Mouse (Mus musculus) hindbrain, embryonic 14.5 days (tissue): ENCODE results near the gene Sestd1. TPM values are rescaled to one million over a fixed set of nuclear protein-coding genes. Genes with fewer than 3 reads are reported as not detected.

Experiments
- ATAC-seq: fragments of 200-750 bp; cut with Nextera tagmentation; 2 replicates; pipeline ENCODE4 v1.8.0; 2017; ENCODE audit warnings: moderate number of reproducible peaks, mild to moderate bottlenecking, moderate TSS enrichment, moderate library complexity; ENCODE audit not compliant: low FRiP score
- DNase-seq: peaks from one replicate; pipeline ENCODE4 v3.0.0-alpha.2; 2015; ENCODE audit warnings: low spot score
- H3K27ac ChIP-seq: fragments of 300-500 bp; sonication (generic); 2 replicates; pipeline ENCODE4 v1.5.1; 2014; ENCODE audit warnings: mild to moderate bottlenecking, moderate library complexity
- H3K27me3 ChIP-seq: fragments of 300-500 bp; sonication (generic); 2 replicates; pipeline ENCODE4 v1.6.1; 2014; ENCODE audit warnings: mild to moderate bottlenecking, low read length, mixed read lengths; ENCODE audit not compliant: control insufficient read depth, insufficient read depth
- H3K36me3 ChIP-seq: fragments of 300-500 bp; sonication (generic); replicated peaks from 2 replicates; pipeline ENCODE4 v1.6.1; 2014; ENCODE audit not compliant: control insufficient read depth, insufficient read depth
- H3K4me1 ChIP-seq: fragments of 300-500 bp; sonication (generic); replicated peaks from 2 replicates; pipeline ENCODE4 v1.6.1; 2014; ENCODE audit warnings: antibody characterized with exemption, low read length, mixed read lengths; ENCODE audit not compliant: control insufficient read depth, insufficient read depth
- H3K4me2 ChIP-seq: fragments of 300-500 bp; sonication (generic); replicated peaks from 2 replicates; pipeline ENCODE4 v1.6.1; 2014; ENCODE audit warnings: mild to moderate bottlenecking, moderate library complexity
- H3K4me3 ChIP-seq: fragments of 300-500 bp; sonication (generic); replicated peaks from 2 replicates; pipeline ENCODE4 v1.5.1; 2014; ENCODE audit warnings: mild to moderate bottlenecking, low read length
- H3K9ac ChIP-seq: fragments of 300-500 bp; sonication (generic); 2 replicates; pipeline ENCODE4 v1.6.1; 2014
- H3K9me3 ChIP-seq: fragments of 300-500 bp; sonication (generic); 2 replicates; pipeline ENCODE4 v1.6.1; 2016; ENCODE audit warnings: low read length; ENCODE audit not compliant: control insufficient read depth
- WGBS: fragments of 180-500 bp; shearing (Covaris S2); extraction: QIAGEN DNeasy Blood & Tissue Kit; methylation state at CpG from one replicate; pipeline ENCODE4 v1.1.7; 2014; 5-methylcytosine and 5-hydroxymethylcytosine counted together
- polyA plus RNA-seq: library from polyadenylated mRNA; unstranded; fragments of >200 nt; fragmentation: Nextera tagmentation; extraction: Ambion mirVana; gene quantifications from 2 replicates; pipeline ENCODE4 v1.2.1, GENCODE M21; 2014

The Sestd1 gene
- polyA plus RNA-seq, 1 experiment from 2014 or later = 51.7 TPM

- peaks cover 20% of the 10 kb centered on the region for H3K4me1 ChIP-seq
- H3K36me3 ChIP-seq = no peaks in the 10 kb centered on the region
- DNase-seq (no peak), ATAC-seq (no peak)
- no peak overlapping the region for H3K9ac ChIP-seq
- WGBS = 86% methylated on average over 6 of the region's 6 CpGs
- H3K27me3 ChIP-seq = no peaks in the 10 kb centered on the region
- no peak overlapping the region for H3K4me2 ChIP-seq
- no peak overlapping the region for H3K4me3 ChIP-seq
- no peaks in the 10 kb centered on the region for H3K9me3 ChIP-seq
- no peak overlapping the region for H3K27ac ChIP-seq
Observed at GRCm38 (mm10) chr2:77264550-77264949, 15.8 kb downstream of the Sestd1 start.

GRCm38 (mm10) chr2:77263477-77264435 is 16.6 kb downstream of the Sestd1 start:
- H3K36me3 ChIP-seq = no peaks in the 10 kb centered on the region
- no peak overlapping the region for H3K27ac ChIP-seq
- H3K4me3 ChIP-seq = no peak overlapping the region
- no peak overlapping the region for H3K4me2 ChIP-seq
- H3K9ac ChIP-seq = no peak overlapping the region
- no peak for ATAC-seq
- H3K27me3 ChIP-seq = no peaks in the 10 kb centered on the region
- peaks cover 20% of the 10 kb centered on the region for H3K4me1 ChIP-seq
- DNase-seq = no peak
- 50% methylated on average over 11 of the region's 11 CpGs for WGBS
- H3K9me3 ChIP-seq = no peaks in the 10 kb centered on the region

GRCm38 (mm10) chr2:77260134-77260533 is 20.3 kb downstream of the Sestd1 start:
- Histone ChIP-seq H3K27me3 (no peaks in the 10 kb centered on the region), H3K4me3 (no peak overlapping the region), H3K9ac (no peak overlapping the region), H3K27ac (no peak overlapping the region), H3K4me1 (peaks cover 26% of the 10 kb centered on the region), H3K4me2 (no peak overlapping the region), H3K9me3 (no peaks in the 10 kb centered on the region), H3K36me3 (no peaks in the 10 kb centered on the region; the same call in 1 of the 2 replicates)
- WGBS = 89% methylated on average over 4 of the region's 4 CpGs
- ATAC-seq (no peak), DNase-seq (no peak)

GRCm38 (mm10) chr2:77253227-77253626 is 27.2 kb downstream of the Sestd1 start:
- H3K36me3 ChIP-seq = no peaks in the 10 kb centered on the region; the same call in 1 of the 2 replicates
- H3K27me3 ChIP-seq = no peaks in the 10 kb centered on the region
- H3K4me3 ChIP-seq = no peak overlapping the region
- no peak for ATAC-seq
- peaks cover 16% of the 10 kb centered on the region for H3K4me1 ChIP-seq
- no peak overlapping the region for H3K4me2 ChIP-seq
- no peaks in the 10 kb centered on the region for H3K9me3 ChIP-seq
- 84% methylated on average over 6 of the region's 6 CpGs for WGBS
- H3K9ac ChIP-seq = no peak overlapping the region
- no peak for DNase-seq
- H3K27ac ChIP-seq = no peak overlapping the region

- WGBS = 94% methylated on average over 6 of the region's 6 CpGs
Observed at GRCm38 (mm10) chr2:77251736-77252135, 28.7 kb downstream of the Sestd1 start.

GRCm38 (mm10) chr2:77249771-77250681 is 30.4 kb downstream of the Sestd1 start:
- H3K9me3 ChIP-seq = no peaks in the 10 kb centered on the region
- WGBS = 36% methylated on average over 8 of the region's 8 CpGs
- no peak overlapping the region for H3K9ac ChIP-seq
- H3K27me3 ChIP-seq = no peaks in the 10 kb centered on the region
- no peak overlapping the region for H3K27ac ChIP-seq
- no peaks in the 10 kb centered on the region; the same call in 1 of the 2 replicates for H3K36me3 ChIP-seq
- peaks cover 11% of the 10 kb centered on the region for H3K4me1 ChIP-seq
- ATAC-seq (peak; percentile 12; the same call in 1 of the 2 replicates), DNase-seq (peak; percentile 63)
- H3K4me3 ChIP-seq = no peak overlapping the region
- no peak overlapping the region for H3K4me2 ChIP-seq

More at GRCm38 (mm10) chr2:77251736-77252135, 28.7 kb downstream of the Sestd1 start:
- Histone ChIP-seq H3K9ac (no peak overlapping the region), H3K27me3 (no peaks in the 10 kb centered on the region), H3K4me1 (peaks cover 11% of the 10 kb centered on the region), H3K4me3 (no peak overlapping the region), H3K9me3 (no peaks in the 10 kb centered on the region), H3K36me3 (no peaks in the 10 kb centered on the region; the same call in 1 of the 2 replicates), H3K4me2 (no peak overlapping the region), H3K27ac (no peak overlapping the region)
- ATAC-seq (no peak), DNase-seq (no peak)

- peaks cover 11% of the 10 kb centered on the region for H3K4me1 ChIP-seq
- H3K27ac ChIP-seq = no peak overlapping the region
- no peak for DNase-seq
- no peak for ATAC-seq
- H3K9ac ChIP-seq = no peak overlapping the region
- H3K27me3 ChIP-seq = no peaks in the 10 kb centered on the region
- no peaks in the 10 kb centered on the region for H3K9me3 ChIP-seq
- no peak overlapping the region for H3K4me3 ChIP-seq
- WGBS = 93% methylated on average over 1 of the region's 1 CpGs
- H3K36me3 ChIP-seq = peaks cover 8% of the 10 kb centered on the region; the same call in 1 of the 2 replicates
- H3K4me2 ChIP-seq = no peak overlapping the region
Observed at GRCm38 (mm10) chr2:77248416-77248815, 32.0 kb downstream of the Sestd1 start.

GRCm38 (mm10) chr2:77247200-77247830 is 33.1 kb downstream of the Sestd1 start:
- 90% methylated on average over 10 of the region's 10 CpGs for WGBS
- peaks cover 11% of the 10 kb centered on the region for H3K4me1 ChIP-seq
- H3K9me3 ChIP-seq = no peaks in the 10 kb centered on the region
- no peak overlapping the region for H3K4me2 ChIP-seq
- H3K36me3 ChIP-seq = peaks cover 11% of the 10 kb centered on the region; the same call in 1 of the 2 replicates
- H3K9ac ChIP-seq = no peak overlapping the region
- no peaks in the 10 kb centered on the region for H3K27me3 ChIP-seq
- no peak overlapping the region for H3K4me3 ChIP-seq
- no peak overlapping the region for H3K27ac ChIP-seq
- ATAC-seq (0 out of 2 replicates have a peak, but pooled peaks have one; percentile 51), DNase-seq (no peak)
